Mouse (Mus musculus): ENCODE data around the gene Med13l. TPM values are rescaled to one million over a fixed set of nuclear protein-coding genes. Genes with fewer than 3 reads are reported as not detected.

The Med13l gene
- polyA plus RNA-seq, 1 experiment = 2.3 TPM

DNA sequence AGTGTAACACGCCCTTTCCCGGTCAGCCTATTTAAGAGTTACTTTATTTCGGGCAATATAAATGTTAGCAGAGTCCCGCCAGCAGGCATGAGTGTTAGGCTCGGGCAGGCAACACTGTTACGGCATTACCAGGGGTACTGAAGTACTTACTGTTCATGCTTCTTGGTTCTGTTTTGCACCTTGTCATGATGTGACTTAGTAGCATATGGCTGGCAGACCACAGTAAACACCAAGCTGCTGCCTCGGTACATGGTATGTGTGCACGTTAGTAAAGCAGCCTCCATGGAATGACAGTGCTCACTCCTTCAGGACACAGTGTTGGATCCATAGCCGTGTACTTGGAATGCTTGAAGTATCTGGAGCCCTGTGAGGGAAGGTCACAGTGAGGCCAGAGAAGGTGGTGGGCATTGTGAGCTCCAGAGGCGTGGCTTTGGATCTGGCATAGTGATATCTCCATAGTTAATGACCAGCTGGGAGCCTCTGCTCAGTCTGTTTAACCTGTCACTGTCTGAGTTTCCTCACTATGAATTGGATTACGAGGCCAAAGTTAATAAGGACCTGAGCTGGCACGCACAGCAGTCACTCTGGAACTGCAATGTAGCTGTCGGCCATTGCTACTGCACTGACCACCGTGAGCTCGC lies 36.1 kb downstream of the Med13l start:
- H3K27me3 ChIP-seq (ENCODE audit: control insufficient read depth) = no peaks in the 10 kb centered on the region
- H3K4me1 ChIP-seq (ENCODE audit: control insufficient read depth) = peaks cover 48% of the 10 kb centered on the region
- H3K4me3 ChIP-seq (replicated peaks) = no peak overlapping the region
- TF ChIP-seq GATA1 (IDR thresholded peaks at IDR 0.05; ENCODE audit: low read length) (no peak), TAL1 (IDR thresholded peaks at IDR 0.05; ENCODE audit: low read length) (no peak)
- H3K36me3 ChIP-seq (ENCODE audit: control insufficient read depth) = peaks cover 91% of the 10 kb centered on the region
- H3K9me3 ChIP-seq (ENCODE audit: control insufficient read depth, low read length) = no peaks in the 10 kb centered on the region

DNA sequence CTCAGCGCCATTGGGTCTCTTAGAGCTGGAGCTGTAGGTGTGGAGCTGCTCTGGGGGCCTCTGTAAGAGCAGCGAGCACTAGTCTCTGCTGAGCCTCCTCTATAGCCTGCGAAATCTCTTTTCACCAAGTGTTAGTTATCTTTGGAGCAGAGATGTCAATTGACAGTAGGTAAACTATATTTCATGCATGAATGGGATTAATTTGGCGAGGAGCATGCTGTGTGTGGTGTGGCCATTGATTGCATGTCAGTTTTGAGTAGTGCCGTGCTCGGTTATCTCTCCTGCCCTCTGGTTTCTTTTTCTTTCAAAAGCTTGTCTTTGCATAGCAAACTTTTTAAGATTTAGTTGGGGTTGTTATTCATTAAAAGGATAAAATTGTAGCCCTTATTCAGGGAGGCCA lies 38.1 kb downstream of the Med13l start:
- Histone ChIP-seq H3K27me3 (ENCODE audit: control insufficient read depth) (no peaks in the 10 kb centered on the region), H3K36me3 (ENCODE audit: control insufficient read depth) (peaks cover 89% of the 10 kb centered on the region), H3K4me3 (replicated peaks) (no peak overlapping the region), H3K9me3 (ENCODE audit: control insufficient read depth, low read length) (no peaks in the 10 kb centered on the region), H3K4me1 (ENCODE audit: control insufficient read depth) (peaks cover 51% of the 10 kb centered on the region)
- TF ChIP-seq TAL1 (IDR thresholded peaks at IDR 0.05; ENCODE audit: low read length) = no peak
- TF ChIP-seq GATA1 (IDR thresholded peaks at IDR 0.05; ENCODE audit: low read length) = no peak

DNA sequence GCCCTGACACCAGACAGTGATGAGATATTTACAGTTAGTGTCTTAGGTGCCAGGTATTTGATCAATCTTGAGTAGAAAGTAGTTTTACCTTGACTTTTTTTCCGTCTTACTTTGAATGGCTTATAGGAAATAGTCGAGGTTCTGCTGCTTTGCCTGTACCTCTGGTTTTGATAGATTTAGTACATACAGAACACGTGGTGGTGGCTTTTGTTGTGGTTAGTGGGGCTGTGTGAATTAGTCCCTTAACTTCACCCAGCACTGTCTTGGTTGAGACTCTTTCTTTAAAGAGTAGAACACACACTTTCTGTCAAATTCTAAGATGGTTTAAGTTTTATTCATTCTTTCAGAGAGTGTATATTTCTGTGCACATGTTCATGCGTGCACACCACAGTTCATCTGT lies 41.0 kb downstream of the Med13l start:
- Histone ChIP-seq H3K36me3 (ENCODE audit: control insufficient read depth) (peaks cover 87% of the 10 kb centered on the region), H3K4me1 (ENCODE audit: control insufficient read depth) (peaks cover 45% of the 10 kb centered on the region), H3K4me3 (replicated peaks) (no peak overlapping the region), H3K9me3 (ENCODE audit: control insufficient read depth, low read length) (no peaks in the 10 kb centered on the region), H3K27me3 (ENCODE audit: control insufficient read depth) (no peaks in the 10 kb centered on the region)
- TF ChIP-seq GATA1 (IDR thresholded peaks at IDR 0.05; ENCODE audit: low read length) = no peak

DNA sequence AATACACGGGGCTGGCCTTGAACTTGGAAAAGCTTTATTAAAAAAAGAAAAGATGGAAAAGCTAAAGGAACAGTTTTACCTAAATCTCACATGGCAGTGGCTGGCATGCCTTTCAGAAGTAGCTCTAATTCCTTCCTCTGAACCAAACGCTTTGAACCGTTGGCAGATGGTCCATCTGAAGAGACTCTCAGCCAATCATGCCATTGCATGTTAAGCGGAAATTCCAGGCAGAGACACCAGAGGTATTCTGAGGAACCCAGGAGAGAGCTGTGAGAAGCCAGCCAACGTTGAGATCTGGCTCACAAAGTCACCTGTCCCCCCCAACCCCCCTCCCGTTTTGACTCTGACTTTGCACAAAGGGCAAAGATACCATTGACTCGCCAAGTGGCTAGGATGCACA lies 42.2 kb downstream of the Med13l start:
- no peak for TF ChIP-seq TAL1 (IDR thresholded peaks at IDR 0.05; ENCODE audit: low read length)
- TF ChIP-seq GATA1 (IDR thresholded peaks at IDR 0.05; ENCODE audit: low read length) = no peak
- H3K4me3 ChIP-seq (replicated peaks) = no peak overlapping the region
- no peaks in the 10 kb centered on the region for H3K9me3 ChIP-seq (ENCODE audit: control insufficient read depth, low read length)
- H3K36me3 ChIP-seq (ENCODE audit: control insufficient read depth) = peaks cover 86% of the 10 kb centered on the region
- H3K27me3 ChIP-seq (ENCODE audit: control insufficient read depth) = no peaks in the 10 kb centered on the region
- peaks cover 45% of the 10 kb centered on the region for H3K4me1 ChIP-seq (ENCODE audit: control insufficient read depth)

DNA sequence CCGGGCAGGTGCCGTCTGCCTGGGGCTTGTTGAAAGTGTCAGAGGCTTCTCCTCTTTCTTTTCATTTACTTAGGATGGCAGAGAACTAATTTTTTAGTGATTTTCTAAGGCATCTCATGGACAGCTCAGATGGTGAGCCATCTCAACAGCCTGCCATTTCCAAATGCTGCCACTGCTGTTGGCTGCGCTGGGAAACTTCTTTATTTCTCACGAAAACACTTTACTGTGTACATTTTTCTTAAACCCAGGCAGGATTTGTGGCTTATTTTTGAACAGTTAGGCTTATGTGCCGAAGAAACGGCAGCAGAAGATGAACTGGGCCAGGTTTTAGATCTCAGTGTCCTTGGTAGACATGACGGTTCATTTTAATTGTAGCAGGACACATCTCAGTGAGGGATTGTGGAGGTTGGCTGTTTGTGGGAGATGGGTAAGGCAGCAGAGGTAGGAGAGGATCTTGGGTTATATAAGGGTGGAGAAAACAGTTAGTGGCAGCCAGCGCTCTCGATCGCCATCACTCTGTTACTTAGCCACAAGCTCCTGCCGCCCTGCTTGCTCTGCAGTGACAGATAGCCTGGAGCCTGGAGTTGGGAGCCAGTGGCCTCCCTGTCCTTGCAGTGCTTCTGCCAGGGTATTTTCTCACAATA lies 45.1 kb downstream of the Med13l start:
- TF ChIP-seq GATA1 (IDR thresholded peaks at IDR 0.05; ENCODE audit: low read length) (no peak), TAL1 (IDR thresholded peaks at IDR 0.05; ENCODE audit: low read length) (no peak)

DNA sequence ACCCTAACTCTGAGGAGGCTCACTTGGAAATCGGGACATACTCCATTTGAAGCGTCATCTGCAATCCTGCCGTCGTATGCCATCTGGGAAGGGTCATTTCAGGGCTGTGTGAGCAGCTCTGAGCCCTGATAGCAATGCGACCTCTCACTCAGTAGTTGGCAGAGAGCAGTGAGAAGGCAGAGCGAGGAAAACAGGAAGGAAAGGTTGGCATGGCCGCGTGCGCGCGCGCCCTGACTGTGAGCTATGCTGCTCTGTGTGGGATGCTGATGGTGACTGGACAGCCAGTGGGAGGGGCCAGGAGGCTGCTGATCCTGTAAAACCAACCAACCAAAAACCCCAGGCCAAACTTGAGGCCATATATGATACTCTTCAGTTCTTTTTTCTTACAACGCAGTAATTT lies 46.2 kb downstream of the Med13l start:
- Histone ChIP-seq H3K9me3 (ENCODE audit: control insufficient read depth, low read length) (no peaks in the 10 kb centered on the region), H3K36me3 (ENCODE audit: control insufficient read depth) (peaks cover 89% of the 10 kb centered on the region), H3K4me1 (ENCODE audit: control insufficient read depth) (peaks cover 48% of the 10 kb centered on the region), H3K27me3 (ENCODE audit: control insufficient read depth) (no peaks in the 10 kb centered on the region), H3K4me3 (replicated peaks) (no peak overlapping the region)
- TF ChIP-seq GATA1 (IDR thresholded peaks at IDR 0.05; ENCODE audit: low read length) (no peak), TAL1 (IDR thresholded peaks at IDR 0.05; ENCODE audit: low read length) (no peak)

More for the DNA sequence above, 45.1 kb downstream of the Med13l start:
- Histone ChIP-seq H3K4me1 (ENCODE audit: control insufficient read depth) (peaks cover 43% of the 10 kb centered on the region), H3K4me3 (replicated peaks) (no peak overlapping the region), H3K36me3 (ENCODE audit: control insufficient read depth) (peaks cover 89% of the 10 kb centered on the region), H3K9me3 (ENCODE audit: control insufficient read depth, low read length) (no peaks in the 10 kb centered on the region), H3K27me3 (ENCODE audit: control insufficient read depth) (no peaks in the 10 kb centered on the region)

DNA sequence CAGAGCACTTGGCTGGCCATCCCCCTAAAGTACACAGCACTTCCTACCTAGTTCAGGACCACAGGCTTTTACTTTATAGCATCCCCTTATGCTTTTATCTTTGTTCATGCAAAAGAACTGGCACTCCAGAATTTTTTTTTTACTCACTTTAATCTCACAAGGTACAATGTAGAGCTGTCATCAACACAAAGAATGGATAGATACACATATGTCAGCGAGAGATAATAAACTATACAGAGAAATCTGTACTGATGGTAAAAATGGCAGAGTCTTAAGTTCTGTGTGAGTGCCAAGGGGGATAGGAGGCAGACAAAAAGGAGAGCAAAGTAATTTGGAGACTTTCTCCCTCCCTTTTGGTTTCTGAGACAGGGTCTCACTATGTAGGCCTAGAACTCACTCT lies 47.4 kb downstream of the Med13l start:
- Histone ChIP-seq H3K9me3 (ENCODE audit: control insufficient read depth, low read length) (no peaks in the 10 kb centered on the region), H3K4me1 (ENCODE audit: control insufficient read depth) (peaks cover 51% of the 10 kb centered on the region), H3K4me3 (replicated peaks) (no peak overlapping the region), H3K36me3 (ENCODE audit: control insufficient read depth) (peaks cover 87% of the 10 kb centered on the region), H3K27me3 (ENCODE audit: control insufficient read depth) (no peaks in the 10 kb centered on the region)
- TF ChIP-seq TAL1 (IDR thresholded peaks at IDR 0.05; ENCODE audit: low read length) = no peak

DNA sequence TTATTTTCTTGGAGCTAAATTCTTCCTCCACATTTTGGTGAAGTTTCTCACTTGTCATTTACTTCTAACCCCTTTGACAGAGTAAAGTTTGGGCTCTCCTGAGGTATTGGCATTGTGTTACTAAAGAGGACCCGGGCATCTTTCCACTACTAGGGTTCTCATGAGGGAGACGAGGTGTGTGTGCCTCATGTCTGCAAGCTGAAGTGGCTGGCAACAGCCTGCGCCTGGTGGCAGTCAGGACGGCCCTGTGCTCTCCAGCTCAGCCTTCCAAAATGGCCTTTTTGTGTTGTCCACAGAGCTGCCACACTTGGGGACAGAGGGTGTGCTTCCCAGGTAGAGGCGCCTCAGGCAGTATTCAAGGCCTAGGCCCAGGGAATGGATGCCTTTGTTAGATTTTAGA lies 50.0 kb downstream of the Med13l start:
- Histone ChIP-seq H3K4me1 (ENCODE audit: control insufficient read depth) (peaks cover 62% of the 10 kb centered on the region), H3K36me3 (ENCODE audit: control insufficient read depth) (peaks cover 86% of the 10 kb centered on the region), H3K4me3 (replicated peaks) (no peak overlapping the region), H3K9me3 (ENCODE audit: control insufficient read depth, low read length) (no peaks in the 10 kb centered on the region), H3K27me3 (ENCODE audit: control insufficient read depth) (no peaks in the 10 kb centered on the region)
- TF ChIP-seq TAL1 (IDR thresholded peaks at IDR 0.05; ENCODE audit: low read length) = no peak
- no peak for TF ChIP-seq GATA1 (IDR thresholded peaks at IDR 0.05; ENCODE audit: low read length)

DNA sequence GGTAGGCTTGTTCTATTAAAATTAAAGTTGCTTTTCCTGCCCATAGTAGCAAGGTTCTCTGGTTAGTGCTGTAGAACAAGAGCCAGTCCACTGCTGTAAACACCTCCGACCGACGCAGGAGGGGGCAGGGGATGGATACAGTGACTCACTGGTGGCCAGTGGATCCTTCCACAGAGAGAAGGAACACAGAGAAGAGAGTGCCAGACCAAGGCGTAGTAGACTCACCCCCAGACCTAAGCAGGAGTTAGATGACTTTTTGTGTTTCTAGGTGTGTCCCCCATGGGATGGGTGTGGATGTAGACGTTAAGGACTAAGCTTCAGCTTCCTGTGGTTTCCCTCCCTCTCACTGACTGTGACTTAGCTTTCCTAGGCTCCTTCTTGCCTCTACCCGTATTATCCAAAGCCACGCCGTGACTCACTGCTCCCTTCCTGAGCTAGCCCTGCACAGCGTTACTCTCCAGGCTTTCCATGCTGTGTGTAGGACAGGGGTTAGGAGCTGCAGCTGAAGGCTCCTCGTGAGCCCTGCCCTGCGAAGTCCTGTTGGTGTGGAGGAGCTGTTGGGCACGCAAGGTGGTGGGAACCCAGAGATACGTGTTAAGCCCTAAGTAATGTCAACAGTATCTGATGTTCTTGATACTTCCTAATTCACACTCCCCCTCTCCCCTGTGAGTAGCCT lies 52.6 kb downstream of the Med13l start:
- Histone ChIP-seq H3K27me3 (ENCODE audit: control insufficient read depth) (no peaks in the 10 kb centered on the region), H3K4me3 (replicated peaks) (no peak overlapping the region), H3K9me3 (ENCODE audit: control insufficient read depth, low read length) (no peaks in the 10 kb centered on the region), H3K4me1 (ENCODE audit: control insufficient read depth) (peaks cover 54% of the 10 kb centered on the region), H3K36me3 (ENCODE audit: control insufficient read depth) (peaks cover 84% of the 10 kb centered on the region)
- TF ChIP-seq TAL1 (IDR thresholded peaks at IDR 0.05; ENCODE audit: low read length) = no peak
- no peak for TF ChIP-seq GATA1 (IDR thresholded peaks at IDR 0.05; ENCODE audit: low read length)

All from erythroblast, embryonic 14.5 days (primary cell).